In the genomic region with DNA sequence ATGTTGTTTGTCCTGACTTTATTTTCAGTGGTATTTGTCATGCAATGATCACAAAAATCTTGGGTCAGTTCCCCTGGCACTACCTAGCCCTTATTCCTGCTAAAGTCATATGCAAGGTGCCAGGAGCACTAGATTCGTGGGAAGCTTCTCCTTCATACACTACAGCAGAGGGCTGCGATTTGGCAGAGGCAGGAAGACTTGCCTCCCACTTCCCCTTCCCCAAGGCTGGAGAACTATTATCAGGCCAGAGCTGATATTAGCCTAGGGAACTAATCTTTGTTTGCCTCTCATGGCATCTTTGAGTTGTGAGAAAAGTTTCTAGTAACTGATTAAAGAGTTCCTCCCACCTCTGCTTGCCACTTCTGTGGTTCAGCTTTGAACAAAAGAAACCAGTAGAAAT, we compare ENCODE assay signal across 15 mouse cellular contexts.
"Had no signal": no experiment of that assay in that cellular context is flagged by ENCODE, and none has a peak within 500 bp of the region (broad histone marks: within the 10 kb centered on the region; RNA-seq: fewer than 3 reads in every experiment).

No protein-coding gene starts in this region.

- H3K4me1 ChIP-seq: limb, embryonic 15.5 days; liver, embryonic 12.5 days; midbrain, embryonic 13.5 days had no signal

- H3K36me3 ChIP-seq: limb, embryonic 15.5 days; liver, embryonic 12.5 days; midbrain, embryonic 13.5 days had no signal

- DNase-seq: kidney, adult 8-10 months; kidney, postnatal 25 days; layer of hippocampus, adult 9-11 months; layer of hippocampus, postnatal 36 days; lung, embryonic 14.5 days; lung, postnatal 10 days; lung, postnatal 4 days; right cerebral cortex, postnatal 4 days; spleen, adult 18-20 months; thymus, adult 18-20 months; thymus, postnatal 25 days had no signal

- H3K27ac ChIP-seq: limb, embryonic 15.5 days; liver, embryonic 12.5 days; midbrain, embryonic 13.5 days had no signal

- H3K4me2 ChIP-seq: limb, embryonic 15.5 days; liver, embryonic 12.5 days; lung, embryonic 14.5 days; midbrain, embryonic 13.5 days had no signal

- H3K4me3 ChIP-seq: limb, embryonic 15.5 days; liver, embryonic 12.5 days; midbrain, embryonic 13.5 days had no signal

- H3K9me3 ChIP-seq: limb, embryonic 15.5 days; liver, embryonic 12.5 days; midbrain, embryonic 13.5 days had no signal

- H3K9ac ChIP-seq: limb, embryonic 15.5 days; liver, embryonic 12.5 days; lung, embryonic 14.5 days; midbrain, embryonic 13.5 days had no signal

- ATAC-seq: intestine, postnatal 0 days; liver, embryonic 12.5 days; midbrain, embryonic 13.5 days had no signal
